Mouse (Mus musculus) embryonic facial prominence, embryonic 14.5 days (tissue): ENCODE results near the gene Hdlbp. TPM values are rescaled to one million over a fixed set of nuclear protein-coding genes. Genes with fewer than 3 reads are reported as not detected.
"Not testable (repeated sequence)": the region's sequence is repeated elsewhere in the genome, so short reads cannot be mapped to it uniquely, and the experiment has no call there.

Experiments
- ATAC-seq: fragments of 200-750 bp; cut with Nextera tagmentation; 2 replicates; pipeline ENCODE4 v1.8.0; 2017; ENCODE audit warnings: low read depth, moderate number of reproducible peaks, moderate TSS enrichment
- DNase-seq: peaks from one replicate; pipeline ENCODE4 v3.0.0-alpha.2; 2015; ENCODE audit warnings: low spot score
- H3K27ac ChIP-seq: fragments of 300-500 bp; sonication (generic); replicated peaks from 2 replicates; pipeline ENCODE4 v1.5.1; 2014; ENCODE audit warnings: low read depth, mild to moderate bottlenecking, low read length, moderate library complexity
- H3K27me3 ChIP-seq: fragments of 300-500 bp; sonication (generic); replicated peaks from 2 replicates; pipeline ENCODE4 v1.6.1; 2014; ENCODE audit warnings: low read length; ENCODE audit not compliant: control insufficient read depth, insufficient read depth
- H3K36me3 ChIP-seq: fragments of 300-500 bp; sonication (generic); 2 replicates; pipeline ENCODE4 v1.6.1; 2014; ENCODE audit warnings: low read length, mixed read lengths; ENCODE audit not compliant: control insufficient read depth, insufficient read depth
- H3K4me1 ChIP-seq: fragments of 300-500 bp; sonication (generic); 2 replicates; pipeline ENCODE4 v1.6.1; 2014; ENCODE audit warnings: antibody characterized with exemption, low read length; ENCODE audit not compliant: control insufficient read depth, insufficient read depth
- H3K4me2 ChIP-seq: fragments of 300-500 bp; sonication (generic); 2 replicates; pipeline ENCODE4 v1.6.1; 2014; ENCODE audit warnings: low read depth, mild to moderate bottlenecking, low read length, moderate library complexity, mixed read lengths
- H3K4me3 ChIP-seq: fragments of 300-500 bp; sonication (generic); 2 replicates; pipeline ENCODE4 v1.5.1; 2014; ENCODE audit warnings: low read depth, mild to moderate bottlenecking, low read length
- H3K9ac ChIP-seq: fragments of 300-500 bp; sonication (generic); 2 replicates; pipeline ENCODE4 v1.6.1; 2014; ENCODE audit warnings: low read depth, mild to moderate bottlenecking, low read length, moderate library complexity, mixed read lengths
- H3K9me3 ChIP-seq: fragments of 300-500 bp; sonication (generic); 2 replicates; pipeline ENCODE4 v1.6.1; 2016; ENCODE audit warnings: low read length; ENCODE audit not compliant: control insufficient read depth
- WGBS: fragments of 180-500 bp; shearing (Covaris S2); extraction: QIAGEN DNeasy Blood & Tissue Kit; methylation state at CpG from one replicate; pipeline ENCODE4 v1.1.7; 2014; 5-methylcytosine and 5-hydroxymethylcytosine counted together
- polyA plus RNA-seq: library from polyadenylated mRNA; unstranded; fragments of >200 nt; fragmentation: Nextera tagmentation; extraction: Ambion mirVana; gene quantifications from 2 replicates; pipeline ENCODE4 v1.2.1, GENCODE M21; 2014

Gene Hdlbp
- polyA plus RNA-seq, 1 experiment from 2014 or later: 194 TPM

GRCm38 (mm10) chr1:93495312-93495711 lies 16.7 kb upstream of the Hdlbp start:
- Histone ChIP-seq H3K9me3 (no peaks in the 10 kb centered on the region), H3K27ac (no peak overlapping the region), H3K4me2 (no peak overlapping the region), H3K27me3 (no peaks in the 10 kb centered on the region), H3K36me3 (peaks cover 73% of the 10 kb centered on the region), H3K4me1 (no peaks in the 10 kb centered on the region), H3K9ac (no peak overlapping the region), H3K4me3 (no peak overlapping the region)
- ATAC-seq (no peak), DNase-seq (no peak)
- 87% methylated on average over 3 of the region's 3 CpGs for WGBS

- H3K27me3 ChIP-seq, H3K9me3 ChIP-seq, H3K4me3 ChIP-seq, DNase-seq, H3K36me3 ChIP-seq, H3K27ac ChIP-seq, H3K4me2 ChIP-seq, H3K4me1 ChIP-seq, H3K9ac ChIP-seq, ATAC-seq: not testable (repeated sequence)
- 90% methylated on average over 2 of the region's 3 CpGs for WGBS
Observed at GRCm38 (mm10) chr1:93486302-93486701, 7.7 kb upstream of the Hdlbp start.

- H3K4me1 ChIP-seq: peaks cover 3% of the 10 kb centered on the region; the same call in 1 of the 2 replicates
- DNase-seq (peak; percentile 40), ATAC-seq (no peak)
- H3K9ac ChIP-seq: peak overlapping the region; percentile 92
- 4% methylated on average over 23 of the region's 23 CpGs for WGBS
- H3K4me3 ChIP-seq: peak overlapping the region; percentile 92
- peak overlapping the region; percentile 95 for H3K27ac ChIP-seq
- H3K4me2 ChIP-seq: peak overlapping the region; percentile 64
- 0 out of 2 replicates have a peak, but pooled peaks cover under 1% of the 10 kb centered on the region for H3K36me3 ChIP-seq
- H3K9me3 ChIP-seq: no peaks in the 10 kb centered on the region
- no peaks in the 10 kb centered on the region for H3K27me3 ChIP-seq
Observed at GRCm38 (mm10) chr1:93479476-93480083, 965 bp upstream of the Hdlbp start.

GRCm38 (mm10) chr1:93477758-93478585 lies 643 bp downstream of the Hdlbp start:
- Histone ChIP-seq H3K4me1 (peaks cover 3% of the 10 kb centered on the region; the same call in 1 of the 2 replicates), H3K4me2 (peak overlapping the region; percentile 63), H3K9ac (peak overlapping the region; percentile 92), H3K36me3 (0 out of 2 replicates have a peak, but pooled peaks cover 4% of the 10 kb centered on the region), H3K27ac (peak overlapping the region; percentile 95), H3K4me3 (peak overlapping the region; percentile 92), H3K9me3 (no peaks in the 10 kb centered on the region), H3K27me3 (no peaks in the 10 kb centered on the region)
- peak; percentile 99 for DNase-seq
- 0% methylated on average over 15 of the region's 41 CpGs for WGBS
- ATAC-seq: peak; percentile 97

GRCm38 (mm10) chr1:93475694-93476093 lies 2.9 kb downstream of the Hdlbp start:
- Histone ChIP-seq H3K9me3 (no peaks in the 10 kb centered on the region), H3K4me3 (no peak overlapping the region), H3K27me3 (no peaks in the 10 kb centered on the region), H3K4me2 (no peak overlapping the region), H3K27ac (no peak overlapping the region), H3K36me3 (0 out of 2 replicates have a peak, but pooled peaks cover 4% of the 10 kb centered on the region), H3K4me1 (no peaks in the 10 kb centered on the region; the same call in 1 of the 2 replicates), H3K9ac (no peak overlapping the region)
- WGBS: 97% methylated on average over 3 of the region's 3 CpGs
- DNase-seq: no peak
- no peak for ATAC-seq

- WGBS: 89% methylated on average over 4 of the region's 4 CpGs
- H3K4me1 ChIP-seq: no peaks in the 10 kb centered on the region
- H3K4me2 ChIP-seq: no peak overlapping the region
- no peaks in the 10 kb centered on the region for H3K27me3 ChIP-seq
- DNase-seq (no peak), ATAC-seq (no peak)
- H3K4me3 ChIP-seq: no peak overlapping the region
- H3K36me3 ChIP-seq: no peaks in the 10 kb centered on the region; the same call in 1 of the 2 replicates
- H3K27ac ChIP-seq: no peak overlapping the region
- no peaks in the 10 kb centered on the region for H3K9me3 ChIP-seq
- H3K9ac ChIP-seq: no peak overlapping the region
Observed at GRCm38 (mm10) chr1:93468626-93469025, 10.0 kb downstream of the Hdlbp start.

- Histone ChIP-seq H3K4me3 (no peak overlapping the region), H3K9ac (no peak overlapping the region), H3K4me1 (no peaks in the 10 kb centered on the region), H3K27me3 (no peaks in the 10 kb centered on the region), H3K9me3 (no peaks in the 10 kb centered on the region), H3K36me3 (no peaks in the 10 kb centered on the region; the same call in 1 of the 2 replicates), H3K4me2 (no peak overlapping the region), H3K27ac (no peak overlapping the region)
- ATAC-seq: no peak
- no peak for DNase-seq
Observed at GRCm38 (mm10) chr1:93465746-93466145, 12.9 kb downstream of the Hdlbp start.

GRCm38 (mm10) chr1:93465066-93465465 lies 13.5 kb downstream of the Hdlbp start:
- Histone ChIP-seq H3K4me1 (no peaks in the 10 kb centered on the region), H3K36me3 (no peaks in the 10 kb centered on the region; the same call in 1 of the 2 replicates), H3K27ac (no peak overlapping the region), H3K9ac (no peak overlapping the region), H3K9me3 (no peaks in the 10 kb centered on the region), H3K27me3 (no peaks in the 10 kb centered on the region), H3K4me3 (no peak overlapping the region), H3K4me2 (no peak overlapping the region)
- ATAC-seq (no peak), DNase-seq (no peak)
